Mouse (Mus musculus): ENCODE measurements around the gene Banf2.

The Banf2 gene

GRCm38 (mm10) chr2:144022441-144022840 is 10.4 kb upstream of the Banf2 start:
- no peak for DNase-seq (ENCODE audit: extremely low read depth, low read depth, low spot score)

DNA sequence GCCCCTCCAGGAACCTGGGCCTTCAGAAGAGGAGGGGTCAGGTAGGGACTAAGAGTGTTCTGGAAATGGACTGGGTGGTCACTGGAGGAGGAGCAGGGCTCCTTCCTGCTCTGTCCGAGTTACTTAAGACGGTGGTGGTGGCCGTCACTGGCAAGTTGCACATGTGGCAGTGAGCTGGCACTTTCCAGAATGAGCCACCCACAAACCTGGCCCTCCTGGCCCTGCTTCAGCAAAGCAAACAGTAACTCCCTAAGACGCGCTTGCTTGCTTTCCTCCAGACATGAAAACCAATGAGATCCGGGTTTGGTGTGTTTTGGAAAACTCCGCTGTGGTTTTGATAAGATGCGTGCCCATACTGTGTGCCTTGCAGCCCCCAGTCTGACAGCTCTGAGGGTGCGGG is 7.5 kb upstream of the Banf2 start:
- DNase-seq (ENCODE audit: extremely low read depth, low read depth, low spot score) = no peak

DNA sequence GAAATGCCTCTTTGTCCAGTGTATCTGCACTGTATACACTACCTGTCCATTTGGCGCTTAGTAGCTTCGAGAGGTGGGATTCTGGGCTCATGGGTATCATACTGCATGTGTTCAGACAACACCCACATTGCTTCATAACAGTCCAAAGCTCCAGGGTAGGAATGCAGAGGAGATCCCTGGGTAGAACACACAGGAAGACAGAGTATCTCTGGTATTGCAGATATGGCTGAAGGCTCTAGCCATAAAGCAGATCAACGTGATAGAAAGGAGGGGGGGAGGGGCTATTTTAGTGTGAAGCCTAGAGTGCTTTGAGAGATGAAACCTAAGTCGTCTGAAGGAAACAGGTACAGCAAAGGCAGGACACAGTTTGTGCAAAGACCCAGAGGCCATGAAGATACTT is 6.4 kb upstream of the Banf2 start:
- no peak for DNase-seq (ENCODE audit: extremely low read depth, low read depth, low spot score)

DNA sequence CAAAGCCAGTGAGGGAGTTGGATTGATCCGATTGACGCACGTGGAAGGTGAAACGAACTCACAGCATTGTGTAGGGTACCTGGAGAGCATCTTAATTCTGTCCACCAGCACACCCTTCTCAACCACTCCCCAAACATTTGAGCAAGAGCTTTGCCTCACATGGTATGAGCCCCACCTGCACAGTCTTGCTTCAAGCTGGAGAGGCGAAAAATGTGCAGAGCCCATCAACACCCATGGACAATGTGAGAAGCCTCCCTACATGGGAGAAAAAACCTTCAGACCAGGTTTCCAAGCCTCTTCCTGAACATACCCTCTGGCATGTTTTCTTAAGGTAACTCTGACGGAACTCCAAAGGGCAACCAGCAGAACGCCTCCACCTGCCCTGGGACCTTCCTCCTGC is 2.1 kb upstream of the Banf2 start:
- no peak for DNase-seq (ENCODE audit: extremely low read depth, low read depth, low spot score)

DNA sequence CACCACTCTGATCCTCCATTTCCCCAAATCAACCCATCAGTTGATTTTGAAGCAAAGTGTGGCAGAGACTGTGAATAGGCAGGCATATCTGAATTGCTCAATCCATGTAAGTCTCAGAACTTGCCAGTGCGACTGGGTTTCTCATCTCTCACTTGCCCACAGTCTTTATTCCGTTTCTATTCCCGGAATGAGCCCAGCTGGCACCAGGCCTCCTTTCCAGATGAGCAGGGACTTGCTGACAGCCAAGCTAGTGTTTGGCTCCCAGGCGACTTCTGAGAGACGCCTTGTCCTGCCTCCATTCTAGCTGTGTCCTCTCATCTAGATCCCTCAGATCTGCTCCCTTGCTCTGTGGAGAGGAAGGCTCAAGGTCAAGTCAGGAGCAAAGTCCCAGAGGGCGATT is 11.9 kb downstream of the Banf2 start:
- peak; percentile 3 for DNase-seq (ENCODE audit: extremely low read depth, low read depth, low spot score)

DNA sequence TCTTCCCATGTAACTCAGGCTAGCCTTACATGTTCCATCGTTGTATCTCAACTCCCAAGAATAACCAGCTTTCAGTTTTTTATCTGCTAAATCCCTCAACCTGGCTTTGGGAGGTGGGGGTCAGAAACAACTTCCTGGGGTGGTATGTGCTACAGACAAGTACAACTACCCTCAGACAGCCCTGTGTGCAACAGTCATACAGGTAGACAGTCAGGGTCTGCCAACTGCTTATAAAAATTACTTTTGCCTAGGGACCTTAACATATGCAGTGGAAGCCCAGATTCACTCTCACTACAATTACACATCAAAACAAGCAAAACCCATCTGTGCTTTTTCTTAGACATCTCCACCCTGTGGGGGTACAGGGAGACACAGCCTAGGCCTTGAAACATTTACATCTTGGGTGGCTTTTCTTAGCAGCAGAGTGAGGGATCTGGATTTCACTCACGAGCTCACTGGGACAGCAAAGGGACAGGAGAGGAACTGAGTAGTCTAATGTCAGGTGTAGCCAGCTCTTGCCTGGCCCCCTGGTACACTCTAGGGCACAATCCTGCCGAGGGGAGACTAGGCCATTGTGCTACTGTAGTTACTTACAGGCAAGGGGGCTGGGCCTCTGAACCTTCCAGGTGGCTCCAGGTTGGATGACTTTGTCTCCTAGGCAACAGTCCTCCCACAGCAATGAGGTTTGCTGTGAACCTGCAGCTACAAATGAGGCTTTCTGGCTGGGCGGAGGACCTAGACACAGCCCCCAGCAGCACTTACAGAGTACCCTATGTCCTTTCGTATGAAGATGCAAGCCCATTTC is 13.1 kb downstream of the Banf2 start:
- no peak for DNase-seq (ENCODE audit: extremely low read depth, low read depth, low spot score)

DNA sequence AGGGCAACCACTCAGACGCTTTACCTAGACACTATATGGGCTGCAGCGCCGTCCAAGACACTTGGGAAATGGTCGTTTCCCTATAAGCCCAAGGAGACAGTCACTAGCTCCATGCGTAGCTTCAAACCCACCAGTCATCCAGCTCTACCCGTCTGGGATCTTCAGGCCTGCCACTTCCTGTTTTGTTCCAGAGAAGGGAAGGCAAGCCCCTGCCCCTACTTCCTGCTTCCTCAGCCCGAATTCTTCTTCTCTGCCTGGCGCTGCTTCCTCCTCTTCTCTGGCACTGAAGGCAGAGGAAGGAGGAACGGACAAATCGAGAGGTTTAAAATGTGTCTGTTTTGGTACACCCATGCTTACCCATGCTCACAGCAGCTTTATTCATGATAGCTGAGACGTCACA is 14.1 kb downstream of the Banf2 start:
- DNase-seq (ENCODE audit: extremely low read depth, low read depth, low spot score) = no peak

DNA sequence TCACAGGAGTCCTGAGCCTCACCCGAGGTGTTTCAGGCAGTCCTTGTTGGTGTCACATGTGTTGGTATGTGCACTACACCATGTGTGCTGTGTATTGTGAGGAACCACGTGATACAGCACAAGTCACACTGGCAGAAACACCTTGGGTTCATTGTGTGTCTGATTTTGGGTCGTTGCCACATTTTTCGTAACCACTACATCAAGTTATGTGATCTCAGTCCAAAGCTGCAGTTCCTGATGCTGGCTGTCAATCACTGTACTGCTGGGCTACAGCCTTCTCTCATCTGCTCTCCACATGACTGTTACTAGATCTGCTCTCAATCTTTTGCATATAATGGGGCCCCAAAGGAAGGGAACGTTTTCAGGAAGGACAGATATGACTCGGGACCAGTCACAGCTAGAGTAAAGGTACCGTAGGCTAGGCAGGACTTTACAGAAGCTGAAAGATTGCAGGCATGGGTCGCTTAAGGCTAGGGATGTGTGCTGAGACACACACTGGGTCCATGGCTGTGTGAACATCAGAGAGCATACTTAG is 17.4 kb downstream of the Banf2 start:
- DNase-seq (ENCODE audit: extremely low read depth, low read depth, low spot score) = no peak

- no peak for DNase-seq (ENCODE audit: extremely low read depth, low read depth, low spot score)
Observed at GRCm38 (mm10) chr2:144050861-144051260, 18.0 kb downstream of the Banf2 start.

- no peak for DNase-seq (ENCODE audit: extremely low read depth, low read depth, low spot score)
Observed at GRCm38 (mm10) chr2:144052410-144053065, 19.7 kb downstream of the Banf2 start.

DNA sequence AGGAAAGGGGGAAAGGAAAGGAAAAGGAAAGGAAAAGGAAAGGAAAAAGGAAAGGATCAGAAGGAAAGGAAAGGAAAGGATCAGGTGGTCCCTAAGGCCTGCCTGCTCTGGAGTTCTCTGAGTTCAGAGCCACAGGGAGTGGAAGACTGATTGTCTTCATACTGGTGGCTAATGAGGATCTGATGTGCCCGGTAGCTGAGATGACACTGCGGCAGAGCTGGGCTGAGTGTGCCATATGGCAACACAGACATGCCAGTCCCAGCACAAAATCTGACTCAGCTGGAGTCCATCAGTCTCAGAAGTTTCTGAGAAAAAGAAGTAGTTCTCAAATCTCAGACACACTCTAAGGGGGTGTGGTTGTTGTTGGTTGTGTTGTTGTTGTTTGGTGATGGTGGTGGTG is 24.9 kb downstream of the Banf2 start:
- no peak for DNase-seq (ENCODE audit: extremely low read depth, low read depth, low spot score)

GRCm38 (mm10) chr2:144061701-144062100 is 28.8 kb downstream of the Banf2 start:
- DNase-seq (ENCODE audit: extremely low read depth, low read depth, low spot score) = no peak

GRCm38 (mm10) chr2:144065499-144065898 is 32.6 kb downstream of the Banf2 start:
- DNase-seq (ENCODE audit: extremely low read depth, low read depth, low spot score) = no peak

DNA sequence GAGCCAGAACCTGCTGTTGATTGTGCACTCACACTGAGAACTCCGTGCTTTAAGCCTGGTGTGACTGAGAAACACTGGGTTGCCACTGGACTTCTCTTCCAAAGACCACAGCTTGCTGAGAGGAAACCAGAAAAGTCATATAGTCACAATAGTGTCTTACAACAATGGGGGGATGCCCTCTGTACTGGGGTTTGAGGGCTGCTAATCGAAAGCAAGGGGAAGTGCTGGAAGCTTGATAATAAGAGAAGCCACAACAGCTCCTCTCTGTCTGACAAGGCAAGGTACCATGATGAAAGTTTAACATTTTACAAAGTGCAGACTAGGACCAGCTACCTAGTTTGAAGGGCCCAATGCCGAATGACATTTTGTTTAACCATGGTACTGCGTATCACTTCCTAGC is 36.8 kb downstream of the Banf2 start:
- DNase-seq (ENCODE audit: extremely low read depth, low read depth, low spot score) = no peak

DNA sequence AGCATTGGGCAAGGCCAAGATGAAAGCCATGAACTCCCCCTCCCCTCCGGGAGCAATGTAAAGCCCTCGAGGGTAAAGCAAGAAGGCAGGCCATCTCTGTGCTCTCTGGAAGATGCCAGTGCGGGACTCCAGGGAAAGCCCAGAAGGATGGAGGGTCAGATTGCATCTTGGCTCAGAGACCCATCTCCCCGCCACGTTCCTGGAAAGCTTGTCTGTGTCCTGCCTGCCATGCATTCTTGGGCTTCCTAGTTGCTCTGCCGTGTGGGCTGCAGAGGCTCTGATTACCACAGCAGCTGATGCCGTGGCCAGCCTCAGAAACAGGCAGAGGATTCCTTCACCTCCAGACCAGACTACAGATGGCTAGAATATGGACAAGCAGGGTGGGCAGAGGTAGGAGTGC is 37.6 kb downstream of the Banf2 start:
- DNase-seq (ENCODE audit: extremely low read depth, low read depth, low spot score) = no peak

DNA sequence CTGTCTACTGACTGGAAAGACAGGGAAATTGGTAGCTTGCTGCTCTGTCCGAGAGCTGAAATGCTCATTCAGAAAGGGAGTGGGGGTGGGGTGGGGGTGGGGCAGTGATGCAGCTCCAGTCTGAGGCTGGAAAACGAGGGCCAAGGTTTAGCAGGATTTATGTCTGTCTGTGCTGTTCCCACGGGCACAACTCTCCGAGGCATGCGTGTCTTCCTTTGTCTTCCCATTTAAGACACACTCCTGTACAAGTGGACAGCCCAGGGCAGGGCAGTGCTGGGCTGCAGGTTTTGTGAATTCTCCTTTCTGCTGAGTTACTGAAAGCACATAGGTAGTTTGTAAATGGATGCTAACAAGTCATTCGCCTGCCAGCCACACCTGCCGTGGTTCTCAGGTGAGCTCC is 39.8 kb downstream of the Banf2 start:
- no peak for DNase-seq (ENCODE audit: extremely low read depth, low read depth, low spot score)

GRCm38 (mm10) chr2:144074059-144074458 is 41.2 kb downstream of the Banf2 start:
- DNase-seq (ENCODE audit: extremely low read depth, low read depth, low spot score) = no peak

DNA sequence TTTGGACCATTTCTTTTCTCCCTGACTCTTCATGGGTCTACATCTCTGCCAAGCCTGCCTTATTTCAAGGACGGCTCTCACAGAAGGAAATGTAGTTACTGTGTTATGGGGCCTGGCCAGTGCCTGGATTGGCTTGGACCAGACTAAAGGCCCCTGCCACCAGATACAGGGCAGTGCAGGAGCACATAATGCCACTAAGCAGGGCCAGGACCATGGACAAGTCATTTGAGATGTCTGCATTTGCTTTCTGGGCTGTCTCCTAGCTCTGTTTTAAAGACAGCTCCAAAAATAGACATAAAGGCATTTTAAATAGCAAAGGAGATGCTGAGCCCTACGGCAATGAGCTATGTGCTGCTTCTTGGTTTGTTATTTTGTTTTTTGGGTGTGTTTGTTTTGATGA is 43.8 kb downstream of the Banf2 start:
- no peak for DNase-seq (ENCODE audit: extremely low read depth, low read depth, low spot score)

GRCm38 (mm10) chr2:144078897-144079296 is 46.0 kb downstream of the Banf2 start:
- DNase-seq (ENCODE audit: extremely low read depth, low read depth, low spot score) = no peak

DNA sequence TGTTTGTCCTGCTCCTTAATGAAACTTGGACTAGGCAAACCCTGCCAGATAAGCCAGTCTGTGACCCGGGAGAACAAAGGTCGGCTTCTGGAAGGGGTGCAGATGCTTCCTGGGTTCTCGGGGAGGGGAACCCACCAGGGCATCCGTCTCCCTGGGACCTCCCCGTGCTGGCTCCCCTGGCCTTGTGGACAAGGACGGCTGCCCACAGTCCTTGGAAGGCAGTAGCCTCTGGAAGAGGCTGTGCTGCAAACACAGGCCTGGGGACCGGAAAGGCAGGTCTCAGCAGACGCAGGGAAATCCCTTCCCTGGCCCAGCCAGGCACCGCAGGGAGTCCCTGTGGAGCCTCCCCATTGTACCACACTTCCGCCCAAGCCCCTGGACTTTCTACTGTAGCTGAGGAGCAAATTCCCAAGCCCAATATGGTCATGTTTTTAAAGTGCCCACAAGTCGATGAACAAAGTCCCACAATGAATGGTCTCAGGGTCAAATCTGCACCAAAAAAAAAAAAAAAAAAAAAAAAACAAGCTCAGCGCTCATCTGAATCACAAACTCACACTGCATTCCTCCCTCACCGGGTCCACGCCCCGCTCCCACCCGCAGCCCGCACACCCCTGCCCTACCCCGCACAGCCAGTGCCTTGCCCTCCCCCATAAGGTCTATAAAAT is 53.5 kb downstream of the Banf2 start:
- DNase-seq (ENCODE audit: extremely low read depth, low read depth, low spot score) = no peak

DNA sequence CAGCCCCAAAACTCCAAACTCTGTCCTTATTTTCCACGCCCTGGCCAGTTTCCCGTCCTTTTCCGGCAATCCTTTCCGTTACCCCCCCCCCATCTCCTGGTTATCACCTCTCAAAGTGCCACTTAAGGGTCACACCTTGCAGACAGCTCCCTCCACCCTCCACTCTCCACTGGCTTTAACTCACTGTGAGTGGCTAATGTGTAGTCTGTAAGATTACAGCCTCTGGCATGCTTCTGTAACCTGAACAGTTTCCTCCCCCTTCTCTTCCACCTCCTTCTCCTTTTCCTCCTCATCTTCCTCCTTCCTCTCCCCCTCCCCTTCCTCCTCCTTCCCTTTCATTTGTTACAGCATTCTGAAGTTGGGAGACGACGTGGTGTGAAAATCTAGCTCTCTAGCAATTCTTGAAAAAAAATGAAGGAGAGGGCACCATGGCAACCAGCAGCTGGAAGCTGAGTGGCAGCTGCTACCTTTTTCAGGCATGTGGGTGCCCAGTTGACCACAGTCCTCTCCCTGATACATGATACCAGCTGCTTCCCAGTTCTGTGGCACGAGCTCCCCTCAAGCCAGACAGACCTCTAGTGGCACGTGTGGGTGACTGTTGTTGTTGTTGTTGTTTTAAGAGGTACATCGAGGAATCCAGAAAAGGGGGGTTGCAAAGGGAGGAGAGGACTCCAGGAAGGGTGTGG is 55.2 kb downstream of the Banf2 start:
- no peak for DNase-seq (ENCODE audit: extremely low read depth, low read depth, low spot score)
